Mouse (Mus musculus): ENCODE measurements at regions not wholly inside any gene's neighbourhood (a gene's known extent, or its start where the extent isn't known, plus 50 kb on each side); places are given as distances from the start of the nearest gene placed in this dataset.

DNA sequence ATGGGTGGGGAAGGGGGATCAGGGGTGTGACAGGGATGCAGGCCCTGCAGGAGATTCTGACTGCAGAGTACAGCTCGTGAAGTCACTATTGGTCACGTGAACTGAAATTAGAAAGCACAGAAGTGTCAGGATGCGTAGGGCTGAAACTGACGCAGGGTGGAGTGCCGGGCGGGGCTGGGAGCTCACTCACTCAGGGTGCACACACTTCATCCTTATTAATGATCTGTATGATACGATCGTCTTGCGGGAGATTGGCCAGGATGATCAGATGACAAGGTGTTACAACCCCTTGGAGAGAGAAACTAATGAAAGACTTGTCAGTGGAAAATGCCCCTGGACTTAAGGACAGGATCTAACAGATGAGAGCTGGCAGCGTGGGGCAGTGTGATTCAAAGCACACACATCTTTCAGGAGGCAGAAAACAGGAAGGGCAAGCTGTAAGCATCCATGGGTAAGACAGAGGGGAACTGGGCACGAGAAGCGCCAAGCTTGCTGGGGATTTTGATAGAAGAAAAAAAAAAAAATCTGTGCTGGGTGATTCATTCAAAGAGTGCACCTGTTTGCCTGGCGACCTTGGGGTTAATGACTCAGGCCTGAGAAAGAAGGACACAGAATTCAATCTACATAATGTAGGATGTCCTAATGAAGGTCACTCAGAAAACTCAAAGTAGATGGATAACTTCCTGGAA lies 282.5 kb downstream of the Tbc1d1 start:
- no peak overlapping the region for H3K27ac ChIP-seq (replicated peaks in 1 of 2; ENCODE audit: control insufficient read depth in 1 of 2, insufficient read depth in 1 of 2, low read depth in 2 of 2, low read length in 2 of 2)
- no peak overlapping the region for H3K9ac ChIP-seq (ENCODE audit: low read length)
- no peaks in the 10 kb centered on the region for H3K36me3 ChIP-seq (ENCODE audit: control insufficient read depth, insufficient read depth, low read length)
- no peaks in the 10 kb centered on the region for H3K27me3 ChIP-seq (ENCODE audit: control insufficient read depth, insufficient read depth, low read length)
- peaks cover 0 to 2% of the 10 kb centered on the region in 2 experiments; a peak in 1 of 4 replicates for H3K4me1 ChIP-seq (ENCODE audit: control insufficient read depth in 2 of 2, insufficient read depth in 2 of 2, low read length in 2 of 2)
- H3K4me2 ChIP-seq (ENCODE audit: low read length), result no peak overlapping the region
- 76% methylated on average over 13 of the region's 13 CpGs for WGBS
- H3K9me3 ChIP-seq (ENCODE audit: control insufficient read depth, low read length), result no peaks in the 10 kb centered on the region
- no peak overlapping the region for H3K4me3 ChIP-seq (ENCODE audit: control insufficient read depth in 1 of 2, insufficient read depth in 1 of 2, low read depth in 1 of 2, low read length in 2 of 2)
- ATAC-seq (ENCODE audit: insufficient number of reproducible peaks, insufficient read depth, low FRiP score, low read depth), result no peak

- no peak for ATAC-seq (ENCODE audit: insufficient number of reproducible peaks, insufficient read depth, low FRiP score, low read depth)
- WGBS, result 47% methylated on average over 4 of the region's 4 CpGs
Observed at GRCm38 (mm10) chr5:64447847-64448246, 291.7 kb downstream of the Tbc1d1 start.

GRCm38 (mm10) chr5:64452668-64453334 lies 296.7 kb downstream of the Tbc1d1 start:
- H3K4me3 ChIP-seq (ENCODE audit: control insufficient read depth in 1 of 2, insufficient read depth in 1 of 2, low read depth in 1 of 2, low read length in 2 of 2), result no peak overlapping the region
- no peak overlapping the region for H3K9ac ChIP-seq (ENCODE audit: low read length)
- H3K4me1 ChIP-seq (ENCODE audit: control insufficient read depth in 2 of 2, insufficient read depth in 2 of 2, low read length in 2 of 2), result no peaks in the 10 kb centered on the region
- 43% methylated on average over 1 of the region's 1 CpGs for WGBS
- no peaks in the 10 kb centered on the region for H3K27me3 ChIP-seq (ENCODE audit: control insufficient read depth, insufficient read depth, low read length)
- no peak overlapping the region for H3K27ac ChIP-seq (replicated peaks in 1 of 2; ENCODE audit: control insufficient read depth in 1 of 2, insufficient read depth in 1 of 2, low read depth in 2 of 2, low read length in 2 of 2)
- no peaks in the 10 kb centered on the region for H3K9me3 ChIP-seq (ENCODE audit: control insufficient read depth, low read length)
- no peak overlapping the region for H3K4me2 ChIP-seq (ENCODE audit: low read length)
- no peaks in the 10 kb centered on the region for H3K36me3 ChIP-seq (ENCODE audit: control insufficient read depth, insufficient read depth, low read length)
- ATAC-seq (ENCODE audit: insufficient number of reproducible peaks, insufficient read depth, low FRiP score, low read depth), result no peak

More at GRCm38 (mm10) chr5:64447847-64448246, 291.7 kb downstream of the Tbc1d1 start:
- Histone ChIP-seq H3K9ac (ENCODE audit: low read length) (no peak overlapping the region), H3K9me3 (ENCODE audit: control insufficient read depth, low read length) (no peaks in the 10 kb centered on the region), H3K4me2 (ENCODE audit: low read length) (no peak overlapping the region), H3K27me3 (ENCODE audit: control insufficient read depth, insufficient read depth, low read length) (no peaks in the 10 kb centered on the region), H3K27ac (replicated peaks in 1 of 2; ENCODE audit: control insufficient read depth in 1 of 2, insufficient read depth in 1 of 2, low read depth in 2 of 2, low read length in 2 of 2) (no peak overlapping the region), H3K4me1 (ENCODE audit: control insufficient read depth in 2 of 2, insufficient read depth in 2 of 2, low read length in 2 of 2) (no peaks in the 10 kb centered on the region), H3K4me3 (ENCODE audit: control insufficient read depth in 1 of 2, insufficient read depth in 1 of 2, low read depth in 1 of 2, low read length in 2 of 2) (no peak overlapping the region), H3K36me3 (ENCODE audit: control insufficient read depth, insufficient read depth, low read length) (no peaks in the 10 kb centered on the region)

DNA sequence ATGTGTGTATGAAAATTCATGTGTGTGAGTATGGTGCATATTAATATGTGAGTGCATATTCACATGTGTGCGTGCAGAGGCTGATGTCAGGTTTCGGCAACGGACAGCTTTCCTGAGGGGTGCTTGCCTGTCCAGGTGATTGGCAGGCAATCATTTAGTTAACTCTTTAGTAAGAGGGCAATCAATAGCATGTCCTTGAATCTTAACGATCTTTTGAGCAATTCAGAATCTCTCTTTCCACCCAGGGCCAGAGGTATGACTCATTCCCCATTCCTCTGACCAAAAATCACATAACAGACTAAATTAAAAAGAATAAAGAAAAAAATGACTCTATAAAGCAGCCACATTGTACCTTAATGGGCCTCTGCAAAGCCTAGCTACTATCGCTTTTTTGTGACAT lies 303.7 kb downstream of the Tbc1d1 start:
- WGBS, result 75% methylated on average over 5 of the region's 5 CpGs

DNA sequence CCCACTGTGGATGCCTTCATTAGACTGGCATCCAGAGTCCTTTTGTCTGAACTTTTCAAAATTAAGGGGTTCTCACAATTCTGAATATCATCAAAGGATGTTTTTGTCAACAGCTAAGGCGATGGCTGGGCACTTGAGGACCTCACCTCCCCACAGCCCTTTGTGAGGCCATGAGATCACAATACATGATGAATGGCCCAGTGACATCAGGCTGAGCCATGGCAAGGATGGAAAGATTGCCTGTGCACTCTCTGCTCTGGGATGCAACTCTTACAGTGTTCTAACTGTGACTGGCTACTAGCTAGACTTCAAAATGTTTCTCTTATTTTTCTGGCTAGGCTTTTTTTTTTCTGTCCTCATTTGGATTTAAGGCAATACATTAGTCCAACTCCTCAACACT lies 304.8 kb downstream of the Tbc1d1 start:
- no peaks in the 10 kb centered on the region for H3K4me1 ChIP-seq (ENCODE audit: control insufficient read depth in 2 of 2, insufficient read depth in 2 of 2, low read length in 2 of 2)
- H3K27me3 ChIP-seq (ENCODE audit: control insufficient read depth, insufficient read depth, low read length), result no peaks in the 10 kb centered on the region
- H3K9me3 ChIP-seq (ENCODE audit: control insufficient read depth, low read length), result no peaks in the 10 kb centered on the region
- no peaks in the 10 kb centered on the region for H3K36me3 ChIP-seq (ENCODE audit: control insufficient read depth, insufficient read depth, low read length)
- WGBS, result 81% methylated on average over 1 of the region's 1 CpGs
- H3K4me3 ChIP-seq (ENCODE audit: control insufficient read depth in 1 of 2, insufficient read depth in 1 of 2, low read depth in 1 of 2, low read length in 2 of 2), result no peak overlapping the region
- no peak overlapping the region for H3K27ac ChIP-seq (replicated peaks in 1 of 2; ENCODE audit: control insufficient read depth in 1 of 2, insufficient read depth in 1 of 2, low read depth in 2 of 2, low read length in 2 of 2)
- ATAC-seq (ENCODE audit: insufficient number of reproducible peaks, insufficient read depth, low FRiP score, low read depth), result no peak
- H3K9ac ChIP-seq (ENCODE audit: low read length), result no peak overlapping the region
- H3K4me2 ChIP-seq (ENCODE audit: low read length), result no peak overlapping the region

More for the DNA sequence above, 303.7 kb downstream of the Tbc1d1 start:
- H3K36me3 ChIP-seq (ENCODE audit: control insufficient read depth, insufficient read depth, low read length), result no peaks in the 10 kb centered on the region
- no peak overlapping the region for H3K4me3 ChIP-seq (ENCODE audit: control insufficient read depth in 1 of 2, insufficient read depth in 1 of 2, low read depth in 1 of 2, low read length in 2 of 2)
- H3K4me1 ChIP-seq (ENCODE audit: control insufficient read depth in 2 of 2, insufficient read depth in 2 of 2, low read length in 2 of 2), result no peaks in the 10 kb centered on the region
- H3K27me3 ChIP-seq (ENCODE audit: control insufficient read depth, insufficient read depth, low read length), result no peaks in the 10 kb centered on the region
- no peak overlapping the region for H3K9ac ChIP-seq (ENCODE audit: low read length)
- no peak for ATAC-seq (ENCODE audit: insufficient number of reproducible peaks, insufficient read depth, low FRiP score, low read depth)
- H3K4me2 ChIP-seq (ENCODE audit: low read length), result no peak overlapping the region
- H3K9me3 ChIP-seq (ENCODE audit: control insufficient read depth, low read length), result no peaks in the 10 kb centered on the region
- H3K27ac ChIP-seq (replicated peaks in 1 of 2; ENCODE audit: control insufficient read depth in 1 of 2, insufficient read depth in 1 of 2, low read depth in 2 of 2, low read length in 2 of 2), result no peak overlapping the region

- no peak overlapping the region for H3K4me3 ChIP-seq (ENCODE audit: control insufficient read depth in 1 of 2, insufficient read depth in 1 of 2, low read depth in 1 of 2, low read length in 2 of 2)
- no peak overlapping the region for H3K27ac ChIP-seq (replicated peaks in 1 of 2; ENCODE audit: control insufficient read depth in 1 of 2, insufficient read depth in 1 of 2, low read depth in 2 of 2, low read length in 2 of 2)
- H3K4me2 ChIP-seq (ENCODE audit: low read length), result no peak overlapping the region
- no peaks in the 10 kb centered on the region for H3K9me3 ChIP-seq (ENCODE audit: control insufficient read depth, low read length)
- no peaks in the 10 kb centered on the region for H3K27me3 ChIP-seq (ENCODE audit: control insufficient read depth, insufficient read depth, low read length)
- no peaks in the 10 kb centered on the region for H3K4me1 ChIP-seq (ENCODE audit: control insufficient read depth in 2 of 2, insufficient read depth in 2 of 2, low read length in 2 of 2)
- H3K9ac ChIP-seq (ENCODE audit: low read length), result no peak overlapping the region
- no peak for ATAC-seq (ENCODE audit: insufficient number of reproducible peaks, insufficient read depth, low FRiP score, low read depth)
- 81% methylated on average over 4 of the region's 4 CpGs for WGBS
- H3K36me3 ChIP-seq (ENCODE audit: control insufficient read depth, insufficient read depth, low read length), result no peaks in the 10 kb centered on the region
Observed at GRCm38 (mm10) chr5:64461592-64461991, 305.5 kb downstream of the Tbc1d1 start.

DNA sequence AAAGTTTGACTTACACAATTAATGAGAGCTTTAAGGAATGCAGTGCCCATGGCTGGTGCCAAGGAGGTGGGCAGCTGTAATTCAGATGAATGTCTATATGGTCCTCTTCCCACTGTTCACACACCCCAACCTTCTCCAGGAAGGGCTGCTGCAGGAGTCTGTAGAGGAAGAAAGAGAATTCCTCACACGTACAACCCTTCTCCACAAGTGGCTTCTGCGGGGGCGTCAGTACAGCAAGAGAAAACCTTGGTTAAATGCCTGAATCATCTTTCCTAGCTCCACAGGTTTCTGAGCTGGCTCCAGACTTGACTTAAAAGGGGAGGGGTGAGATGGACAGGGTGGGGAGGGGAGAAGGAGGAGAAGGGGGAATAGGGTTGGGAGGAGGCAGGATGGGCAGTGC lies 306.3 kb downstream of the Tbc1d1 start:
- Histone ChIP-seq H3K4me3 (ENCODE audit: control insufficient read depth in 1 of 2, insufficient read depth in 1 of 2, low read depth in 1 of 2, low read length in 2 of 2) (no peak overlapping the region), H3K36me3 (ENCODE audit: control insufficient read depth, insufficient read depth, low read length) (no peaks in the 10 kb centered on the region), H3K27ac (replicated peaks in 1 of 2; ENCODE audit: control insufficient read depth in 1 of 2, insufficient read depth in 1 of 2, low read depth in 2 of 2, low read length in 2 of 2) (no peak overlapping the region), H3K9ac (ENCODE audit: low read length) (no peak overlapping the region), H3K4me1 (ENCODE audit: control insufficient read depth in 2 of 2, insufficient read depth in 2 of 2, low read length in 2 of 2) (no peaks in the 10 kb centered on the region), H3K9me3 (ENCODE audit: control insufficient read depth, low read length) (no peaks in the 10 kb centered on the region), H3K27me3 (ENCODE audit: control insufficient read depth, insufficient read depth, low read length) (no peaks in the 10 kb centered on the region), H3K4me2 (ENCODE audit: low read length) (no peak overlapping the region)
- ATAC-seq (ENCODE audit: insufficient number of reproducible peaks, insufficient read depth, low FRiP score, low read depth), result no peak
- WGBS, result 60% methylated on average over 3 of the region's 3 CpGs
